Mouse (Mus musculus): ENCODE data around the gene Zbtb46. TPM values are rescaled to one million over a fixed set of nuclear protein-coding genes. Genes with fewer than 3 reads are reported as not detected.
A peak's percentile ranks its signal among the peaks of the same experiment; 100 is the strongest.

Gene Zbtb46
- polyA plus RNA-seq, 1 experiment from 2014 or later, result 3.8 TPM

DNA sequence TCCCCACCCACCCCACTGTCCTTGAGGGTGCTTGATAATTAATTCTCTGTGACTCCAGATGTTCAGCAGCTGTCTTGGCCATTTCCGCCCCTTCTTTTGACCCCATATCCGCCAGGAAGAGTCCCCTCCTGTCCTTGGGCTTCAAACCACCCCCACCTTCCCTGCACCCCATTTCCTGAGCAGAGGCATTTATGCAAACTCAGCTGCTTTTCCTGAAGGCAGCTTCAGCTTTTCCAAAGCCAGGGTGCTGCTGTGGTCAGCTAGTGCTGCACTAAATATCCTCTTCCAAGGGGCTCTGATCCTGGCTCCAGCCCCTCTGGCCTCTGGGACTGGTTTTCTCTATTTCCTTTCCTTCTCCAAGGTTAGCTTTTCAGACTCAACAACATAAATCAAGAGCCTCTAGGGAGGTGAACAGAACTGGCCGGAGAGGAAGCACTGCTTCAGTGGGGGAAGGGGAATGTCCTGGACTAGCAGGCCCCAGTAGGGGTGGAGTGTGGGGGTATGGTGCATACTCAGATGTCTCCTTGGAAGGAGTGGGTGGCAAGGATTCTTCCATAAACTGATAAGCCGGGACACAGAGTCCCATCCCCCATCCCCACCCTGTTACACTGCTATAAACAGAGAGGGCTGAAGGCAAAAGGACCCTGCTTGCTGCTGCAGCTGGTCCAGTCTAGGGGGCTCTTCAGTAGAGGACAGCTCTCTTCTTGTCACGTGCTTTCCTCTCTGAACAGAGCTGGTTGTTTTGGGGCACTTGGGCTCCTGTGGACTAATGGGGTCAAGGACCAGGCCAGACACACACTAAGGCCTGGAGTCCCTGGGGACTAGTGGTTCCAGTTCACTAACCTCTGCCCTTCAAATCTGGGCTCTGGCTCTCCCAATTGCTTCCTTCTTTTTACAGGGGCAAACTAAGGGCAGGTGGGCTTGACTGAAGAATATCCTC lies 28.4 kb upstream of the Zbtb46 start:
- Histone ChIP-seq H3K9me3 (no peaks in the 10 kb centered on the region), H3K27ac (no peak overlapping the region; the same call in 1 of the 2 replicates), H3K9ac (no peak overlapping the region; the same call in 1 of the 2 replicates), H3K4me1 (no peaks in the 10 kb centered on the region; the same call in 1 of the 2 replicates), H3K4me3 (no peak overlapping the region), H3K36me3 (no peaks in the 10 kb centered on the region), H3K4me2 (no peak overlapping the region), H3K27me3 (no peaks in the 10 kb centered on the region)
- no peak for ATAC-seq (ENCODE audit: insufficient number of reproducible peaks, insufficient read depth, low FRiP score, low TSS enrichment, low read depth)
- WGBS, result 23% methylated on average over 5 of the region's 5 CpGs

DNA sequence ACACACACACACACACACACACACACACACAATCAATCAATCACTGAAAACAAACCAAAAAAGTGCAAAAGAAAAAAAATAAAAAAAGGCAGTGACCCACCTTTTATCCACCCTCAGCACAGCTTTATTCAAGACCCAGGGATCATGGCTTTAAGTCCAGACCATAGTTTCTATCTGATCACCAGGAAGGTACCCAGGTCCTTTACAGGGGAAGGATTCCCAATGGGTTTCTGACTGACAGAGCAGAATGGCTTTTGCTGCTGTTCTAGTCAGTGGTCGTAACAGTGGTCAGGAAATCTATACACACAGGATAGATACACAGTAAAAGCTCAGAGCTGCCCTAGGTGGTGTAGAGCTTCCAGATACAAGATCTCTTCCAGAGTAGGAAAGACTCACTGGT lies 26.5 kb upstream of the Zbtb46 start:
- Histone ChIP-seq H3K27me3 (no peaks in the 10 kb centered on the region), H3K9me3 (no peaks in the 10 kb centered on the region), H3K9ac (no peak overlapping the region), H3K4me3 (no peak overlapping the region), H3K4me1 (no peaks in the 10 kb centered on the region; the same call in 1 of the 2 replicates), H3K36me3 (no peaks in the 10 kb centered on the region), H3K4me2 (no peak overlapping the region), H3K27ac (no peak overlapping the region)
- ATAC-seq (ENCODE audit: insufficient number of reproducible peaks, insufficient read depth, low FRiP score, low TSS enrichment, low read depth), result no peak
- 15% methylated on average over 1 of the region's 1 CpGs for WGBS

DNA sequence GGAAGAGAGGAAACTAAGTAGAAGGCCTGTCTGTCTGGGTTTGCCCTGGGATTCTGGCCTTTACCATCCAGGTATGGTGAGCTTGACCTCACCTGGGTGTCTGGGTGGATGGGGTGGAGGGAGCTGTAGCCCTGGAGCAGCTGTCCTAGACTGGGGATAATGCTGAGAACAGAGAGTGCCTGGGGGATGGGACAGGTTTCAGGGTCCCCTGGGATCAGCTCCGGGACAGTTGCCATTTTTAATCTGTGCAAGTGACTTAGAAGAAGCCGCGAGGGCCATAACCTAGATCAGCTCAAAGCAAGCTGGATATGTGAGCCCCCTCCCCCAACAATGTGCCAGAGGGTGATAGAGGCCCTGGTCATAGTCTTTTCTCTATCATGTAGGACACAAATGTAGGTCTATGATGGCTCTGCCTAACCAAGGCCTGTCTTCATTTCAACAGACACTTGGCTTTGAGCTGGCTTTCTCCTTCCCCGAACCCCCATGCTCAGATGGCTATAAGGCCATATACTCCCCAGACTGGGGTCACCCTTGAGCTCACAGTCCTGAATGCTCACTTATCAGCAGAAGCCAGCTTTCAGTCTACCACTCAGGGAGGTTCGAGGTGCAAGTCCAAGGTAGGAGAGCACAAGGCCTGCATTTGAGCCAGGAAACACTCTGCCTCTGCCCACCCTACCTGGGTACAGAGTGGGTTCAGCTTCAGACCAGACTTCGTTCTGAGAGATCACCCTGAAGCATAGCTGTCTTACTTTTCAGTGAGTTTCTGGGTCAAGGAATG lies 25.4 kb upstream of the Zbtb46 start:
- no peak for ATAC-seq (ENCODE audit: insufficient number of reproducible peaks, insufficient read depth, low FRiP score, low TSS enrichment, low read depth)
- Histone ChIP-seq H3K9ac (no peak overlapping the region), H3K36me3 (no peaks in the 10 kb centered on the region), H3K4me1 (no peaks in the 10 kb centered on the region; the same call in 1 of the 2 replicates), H3K4me2 (no peak overlapping the region), H3K27ac (no peak overlapping the region), H3K9me3 (no peaks in the 10 kb centered on the region), H3K4me3 (no peak overlapping the region), H3K27me3 (no peaks in the 10 kb centered on the region)
- WGBS, result 79% methylated on average over 6 of the region's 6 CpGs

DNA sequence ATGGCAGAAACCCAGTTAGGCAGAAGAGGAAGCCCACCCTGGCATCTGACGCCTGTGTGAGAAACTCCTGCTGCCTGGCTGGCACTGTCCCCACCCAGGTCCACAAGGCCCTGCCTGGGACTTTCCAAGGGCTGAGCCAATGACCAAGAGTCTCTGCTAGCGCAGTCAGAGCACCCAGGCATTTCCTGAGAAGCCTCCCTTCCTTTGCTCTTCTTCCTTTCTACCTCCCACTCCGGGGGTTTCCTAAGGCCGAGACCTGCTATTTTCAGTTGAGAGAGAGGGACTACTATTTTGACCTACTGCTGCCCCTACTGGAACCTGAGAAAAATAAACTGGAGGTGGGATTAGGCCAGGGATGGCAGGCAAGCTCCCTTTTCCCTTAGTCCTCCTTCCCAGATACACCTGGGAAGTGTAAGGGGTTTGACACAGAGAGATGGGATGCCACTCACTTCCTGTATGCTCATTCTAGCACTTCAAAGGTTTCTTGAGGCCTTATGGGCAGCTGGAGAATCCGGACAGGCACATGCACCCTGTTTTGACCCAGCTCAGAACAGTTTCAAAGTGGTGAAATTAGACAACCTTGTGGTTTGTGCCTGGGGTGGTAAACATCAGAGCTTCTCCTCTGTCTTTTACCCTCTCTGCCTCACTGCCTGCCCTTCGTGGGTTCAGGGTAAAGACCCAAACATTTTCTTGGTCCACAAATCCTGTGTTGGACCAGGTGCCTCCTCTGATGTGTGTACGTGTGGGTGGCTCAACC lies 24.5 kb upstream of the Zbtb46 start:
- Histone ChIP-seq H3K4me3 (no peak overlapping the region), H3K36me3 (no peaks in the 10 kb centered on the region), H3K4me1 (no peaks in the 10 kb centered on the region; the same call in 1 of the 2 replicates), H3K9me3 (no peaks in the 10 kb centered on the region), H3K9ac (no peak overlapping the region), H3K27ac (no peak overlapping the region), H3K4me2 (no peak overlapping the region), H3K27me3 (no peaks in the 10 kb centered on the region)
- WGBS, result 33% methylated on average over 7 of the region's 7 CpGs
- 0 out of 2 replicates have a peak, but pooled peaks have one; percentile 20 for ATAC-seq (ENCODE audit: insufficient number of reproducible peaks, insufficient read depth, low FRiP score, low TSS enrichment, low read depth)

DNA sequence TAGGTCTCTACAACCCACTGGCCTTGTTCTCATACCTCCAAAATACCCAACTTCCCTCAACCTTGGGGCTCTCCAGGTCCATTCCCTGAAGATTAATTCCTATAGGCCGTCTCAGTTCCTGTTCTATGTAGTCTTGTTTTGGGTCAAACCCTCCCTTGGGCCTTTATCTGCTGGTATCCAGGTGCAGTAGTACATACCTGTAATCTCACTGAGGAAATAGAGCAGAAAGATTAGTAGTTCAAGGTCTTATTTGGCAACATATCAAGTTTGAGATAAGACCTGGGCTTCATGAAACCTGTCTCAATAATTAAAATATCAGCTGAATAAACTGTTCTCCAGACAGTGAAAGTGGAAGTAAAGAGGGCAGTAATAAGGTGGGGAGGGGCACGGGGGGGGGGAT lies 23.9 kb upstream of the Zbtb46 start:
- Histone ChIP-seq H3K27me3 (no peaks in the 10 kb centered on the region), H3K27ac (no peak overlapping the region), H3K4me1 (no peaks in the 10 kb centered on the region; the same call in 1 of the 2 replicates), H3K36me3 (no peaks in the 10 kb centered on the region), H3K4me3 (no peak overlapping the region), H3K9ac (no peak overlapping the region), H3K9me3 (no peaks in the 10 kb centered on the region), H3K4me2 (no peak overlapping the region)
- 59% methylated on average over 2 of the region's 2 CpGs for WGBS
- no peak for ATAC-seq (ENCODE audit: insufficient number of reproducible peaks, insufficient read depth, low FRiP score, low TSS enrichment, low read depth)

DNA sequence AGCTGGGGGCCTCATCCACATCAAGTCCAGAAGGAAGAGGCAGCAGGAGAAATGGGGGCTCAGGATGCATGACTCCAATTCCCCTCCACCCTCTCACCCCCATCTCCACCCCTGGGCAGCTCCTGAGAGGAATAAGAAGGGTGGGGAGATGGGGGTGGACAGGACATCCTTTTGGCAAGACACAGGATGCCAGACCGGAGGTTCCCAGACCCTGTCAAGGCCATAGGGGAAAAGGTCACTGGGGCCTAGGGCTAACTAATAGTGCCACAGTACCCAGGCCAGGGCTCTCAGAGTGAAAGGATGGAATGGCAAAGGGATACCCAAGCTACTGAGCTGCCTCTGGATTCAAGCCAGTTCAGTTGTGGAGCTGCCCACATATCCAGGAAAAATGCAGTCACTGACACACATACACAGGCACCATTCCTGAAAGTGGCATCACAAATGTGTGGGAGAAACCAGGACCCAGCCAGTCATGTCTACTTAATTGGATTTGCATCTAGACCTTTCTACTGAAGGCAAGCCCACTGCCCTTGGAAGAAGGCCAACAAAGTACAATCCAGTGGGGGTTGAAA lies 13.1 kb upstream of the Zbtb46 start:
- no peaks in the 10 kb centered on the region for H3K36me3 ChIP-seq
- no peak overlapping the region for H3K4me3 ChIP-seq
- WGBS, result 17% methylated on average over 1 of the region's 1 CpGs
- H3K4me2 ChIP-seq, result no peak overlapping the region
- no peak for ATAC-seq (ENCODE audit: insufficient number of reproducible peaks, insufficient read depth, low FRiP score, low TSS enrichment, low read depth)
- H3K9me3 ChIP-seq, result no peaks in the 10 kb centered on the region
- H3K4me1 ChIP-seq, result no peaks in the 10 kb centered on the region
- H3K27me3 ChIP-seq, result no peaks in the 10 kb centered on the region
- no peak overlapping the region for H3K27ac ChIP-seq
- 0 out of 2 replicates have a peak overlapping the region, but pooled peaks have one; percentile 33 for H3K9ac ChIP-seq

DNA sequence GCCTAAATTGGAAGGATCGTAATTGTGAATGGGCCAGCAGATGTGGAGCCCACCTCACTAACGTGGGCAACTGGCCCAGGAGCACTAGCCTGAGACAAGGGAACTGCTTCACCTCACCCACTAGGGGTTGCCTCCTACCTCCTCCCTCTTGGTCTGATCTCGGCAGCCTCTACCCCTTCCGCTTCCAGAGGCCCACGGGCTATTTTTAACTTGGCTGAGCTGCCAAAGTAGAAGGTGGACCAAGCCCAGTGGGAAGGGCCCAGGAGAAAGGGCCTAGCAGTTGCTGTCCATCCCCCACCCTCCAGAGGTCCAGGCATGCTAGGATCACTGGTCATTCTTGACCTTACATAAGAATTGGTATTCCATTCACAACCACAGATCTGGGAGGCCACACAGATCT lies 12.0 kb upstream of the Zbtb46 start:
- 52% methylated on average over 5 of the region's 5 CpGs for WGBS
- no peaks in the 10 kb centered on the region for H3K27me3 ChIP-seq
- no peaks in the 10 kb centered on the region for H3K9me3 ChIP-seq
- no peak overlapping the region for H3K4me3 ChIP-seq
- H3K4me1 ChIP-seq, result no peaks in the 10 kb centered on the region
- ATAC-seq (ENCODE audit: insufficient number of reproducible peaks, insufficient read depth, low FRiP score, low TSS enrichment, low read depth), result no peak
- no peaks in the 10 kb centered on the region for H3K36me3 ChIP-seq
- H3K9ac ChIP-seq, result no peak overlapping the region
- H3K27ac ChIP-seq, result no peak overlapping the region
- no peak overlapping the region for H3K4me2 ChIP-seq

DNA sequence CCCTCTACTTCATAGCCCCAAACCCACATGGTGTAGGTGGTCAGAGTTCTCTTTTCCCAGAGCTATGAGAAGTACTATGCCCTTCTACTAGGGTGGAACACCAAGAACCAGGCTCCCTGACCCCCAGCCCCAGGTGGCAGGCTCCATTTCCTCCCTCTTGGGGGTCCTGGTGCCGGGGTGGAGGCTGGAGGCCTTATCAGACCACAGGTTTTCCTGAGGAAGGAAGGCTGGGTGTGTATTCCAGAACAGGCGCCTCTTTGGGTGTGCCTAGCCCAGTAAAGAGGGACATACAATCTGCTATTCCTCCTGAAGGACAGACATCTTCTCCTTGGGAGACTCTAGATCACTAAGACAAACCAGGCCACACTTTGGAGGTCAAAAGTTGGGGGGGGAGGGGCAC lies 11.1 kb upstream of the Zbtb46 start:
- no peaks in the 10 kb centered on the region for H3K9me3 ChIP-seq
- no peak for ATAC-seq (ENCODE audit: insufficient number of reproducible peaks, insufficient read depth, low FRiP score, low TSS enrichment, low read depth)
- WGBS, result 73% methylated on average over 2 of the region's 2 CpGs
- H3K27ac ChIP-seq, result no peak overlapping the region
- H3K36me3 ChIP-seq, result no peaks in the 10 kb centered on the region
- no peak overlapping the region for H3K4me3 ChIP-seq
- H3K9ac ChIP-seq, result no peak overlapping the region
- no peak overlapping the region for H3K4me2 ChIP-seq
- no peaks in the 10 kb centered on the region for H3K4me1 ChIP-seq
- no peaks in the 10 kb centered on the region for H3K27me3 ChIP-seq

DNA sequence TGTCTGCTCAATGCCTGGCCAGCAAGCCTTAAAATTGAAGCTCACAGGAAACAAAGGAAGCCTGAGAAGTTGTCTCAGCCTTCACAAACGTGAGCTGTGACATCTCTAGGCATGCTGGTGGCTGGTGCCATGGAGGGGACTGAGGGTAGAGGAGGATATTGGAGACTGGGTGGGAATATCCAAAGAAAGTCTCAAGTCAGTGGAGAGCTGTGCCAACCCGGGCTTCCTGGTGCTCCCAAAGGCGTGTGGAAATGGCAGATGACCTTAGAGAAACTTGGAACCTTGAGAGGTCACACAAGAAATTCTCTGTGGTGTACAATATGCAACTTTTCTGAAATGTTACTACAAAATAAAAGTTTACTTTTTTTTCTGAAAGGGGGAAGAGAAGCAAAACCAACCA lies 6.2 kb upstream of the Zbtb46 start:
- H3K27me3 ChIP-seq, result peaks cover 40% of the 10 kb centered on the region
- no peak overlapping the region for H3K4me2 ChIP-seq
- WGBS, result 49% methylated on average over 3 of the region's 3 CpGs
- no peak overlapping the region for H3K9ac ChIP-seq
- H3K4me1 ChIP-seq, result peaks cover under 1% of the 10 kb centered on the region; the same call in 1 of the 2 replicates
- no peak overlapping the region for H3K4me3 ChIP-seq
- ATAC-seq (ENCODE audit: insufficient number of reproducible peaks, insufficient read depth, low FRiP score, low TSS enrichment, low read depth), result no peak
- H3K27ac ChIP-seq, result no peak overlapping the region
- H3K36me3 ChIP-seq, result no peaks in the 10 kb centered on the region
- H3K9me3 ChIP-seq, result no peaks in the 10 kb centered on the region

DNA sequence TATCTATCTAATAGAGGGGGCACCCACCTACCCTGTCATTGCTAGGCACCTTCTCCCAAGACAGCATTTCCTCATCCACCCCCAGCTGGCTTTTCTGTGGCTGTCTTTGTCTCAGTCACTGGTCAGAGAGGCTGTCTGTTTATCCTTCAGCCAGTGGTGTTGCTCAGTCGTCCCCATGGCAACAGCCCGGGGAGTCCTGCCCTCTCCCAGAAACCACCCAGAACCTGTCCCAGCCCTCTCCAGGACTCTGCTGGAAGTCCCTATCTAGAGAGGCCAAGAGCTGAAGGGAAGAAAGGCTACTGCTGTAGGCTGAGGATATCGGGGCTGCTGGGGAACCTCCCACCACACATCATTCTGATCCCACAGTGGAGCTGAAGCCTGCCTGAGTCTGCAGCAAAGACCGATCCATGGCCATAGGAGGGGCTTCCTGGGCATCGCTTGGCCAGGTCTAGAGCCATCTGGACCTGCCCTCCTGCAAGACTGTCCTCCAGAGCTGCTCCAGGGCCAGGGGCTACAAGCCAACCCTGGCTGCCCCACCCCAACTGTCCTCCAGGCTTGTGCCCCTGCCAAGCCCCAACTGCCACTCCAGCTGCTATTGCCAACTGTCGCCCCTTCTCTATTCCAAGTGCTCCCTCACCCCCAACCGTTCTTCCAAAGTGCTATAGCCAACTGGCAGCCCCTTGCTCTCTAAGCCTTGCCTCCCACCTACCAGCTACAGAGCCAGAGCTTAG lies 3.9 kb upstream of the Zbtb46 start:
- Histone ChIP-seq H3K36me3 (no peaks in the 10 kb centered on the region), H3K4me1 (peaks cover 15% of the 10 kb centered on the region), H3K9ac (no peak overlapping the region), H3K9me3 (no peaks in the 10 kb centered on the region), H3K27me3 (peaks cover 61% of the 10 kb centered on the region), H3K27ac (no peak overlapping the region), H3K4me2 (no peak overlapping the region), H3K4me3 (no peak overlapping the region)
- 45% methylated on average over 7 of the region's 7 CpGs for WGBS
- ATAC-seq (ENCODE audit: insufficient number of reproducible peaks, insufficient read depth, low FRiP score, low TSS enrichment, low read depth), result no peak
